Mouse (Mus musculus) CH12.LX (cell line): Measurements from ENCODE around the gene Pop4. TPM values are rescaled to one million over a fixed set of nuclear protein-coding genes. Genes with fewer than 3 reads are reported as not detected.

Experiments used
- DNase-seq: peaks from one replicate; pipeline ENCODE4 v3.0.0-alpha.2; 2013; ENCODE audit errors: extremely low read depth
- H3K27ac ChIP-seq: 2 replicates; pipeline ENCODE4 v1.5.1; 2012; ENCODE audit warnings: low read depth, mild to moderate bottlenecking, control low read depth, moderate library complexity; ENCODE audit not compliant: insufficient read depth
- H3K27me3 ChIP-seq: replicated peaks from 2 replicates; pipeline ENCODE3; 2012; ENCODE audit warnings: inconsistent platforms
- H3K36me3 ChIP-seq, 2 experiments: replicated peaks in 1 of 2; 2 replicates each; pipeline versions ENCODE3 to v1.6.1; 2012; ENCODE audit warnings: inconsistent platforms in 1 of 2, low read length in 1 of 2, mild to moderate bottlenecking in 1 of 2, mixed read lengths in 1 of 2, moderate library complexity in 1 of 2; ENCODE audit not compliant: control insufficient read depth in 1 of 2, insufficient read depth in 1 of 2
- H3K4me1 ChIP-seq, 2 experiments: 2 replicates each; pipeline ENCODE4 v1.6.1; 2012; ENCODE audit warnings: inconsistent platforms in 1 of 2, moderate library complexity in 1 of 2; ENCODE audit not compliant: insufficient read depth in 2 of 2, control insufficient read depth in 1 of 2
- H3K4me2 ChIP-seq: 2 replicates; pipeline ENCODE4 v1.6.1; 2012; ENCODE audit warnings: low read depth, mild to moderate bottlenecking, control low read depth; ENCODE audit not compliant: poor library complexity, insufficient read depth, severe bottlenecking
- H3K4me3 ChIP-seq, 3 experiments: fragments of 150-350 bp in 1 of 3; sonication (generic) in 1 of 3; replicated peaks in 1 of 3; 2 replicates each; pipeline versions ENCODE3 to v1.5.1; 2011 to 2012; ENCODE audit warnings: low read depth in 2 of 3, low read length in 2 of 3, mild to moderate bottlenecking in 2 of 3, moderate library complexity in 2 of 3, control low read depth in 1 of 3, improper control_type of control experiment in 1 of 3, inconsistent platforms in 1 of 3, mixed read lengths in 1 of 3; ENCODE audit not compliant: poor library complexity in 1 of 3
- H3K79me2 ChIP-seq: replicated peaks from 2 replicates; pipeline ENCODE4 v1.6.1; 2012; ENCODE audit warnings: mild to moderate bottlenecking, moderate library complexity; ENCODE audit not compliant: control insufficient read depth, poor library complexity, insufficient read depth, severe bottlenecking; ENCODE audit errors: extremely low read depth
- H3K9ac ChIP-seq: 2 replicates; pipeline ENCODE4 v1.6.1; 2012; ENCODE audit warnings: low read depth, mild to moderate bottlenecking, control low read depth, moderate library complexity; ENCODE audit not compliant: insufficient read depth
- H3K9me3 ChIP-seq: replicated peaks from 2 replicates; pipeline ENCODE3; 2012; ENCODE audit warnings: low read length, inconsistent platforms, mixed read lengths
- BHLHE40 ChIP-seq: IDR thresholded peaks from 2 replicates; pipeline ENCODE4 v1.6.1; 2011; ENCODE audit warnings: mild to moderate bottlenecking, low read depth, low read length, improper control_type of control experiment
- CHD1 ChIP-seq: IDR thresholded peaks from 2 replicates; pipeline ENCODE4 v1.6.1; 2012; ENCODE audit warnings: low read depth, low read length, improper control_type of control experiment, inconsistent platforms
- CHD2 ChIP-seq: IDR thresholded peaks from 2 replicates; pipeline ENCODE4 v1.6.1; 2011; ENCODE audit warnings: low read length, improper control_type of control experiment
- CTCF ChIP-seq, 2 experiments: IDR thresholded peaks in 1 of 2; conservative IDR thresholded peaks in 1 of 2; 2 replicates each; pipeline ENCODE4 v1.5.1; 2011 to 2012; ENCODE audit warnings: low read depth in 2 of 2, low read length in 2 of 2, improper control_type of control experiment in 1 of 2, inconsistent platforms in 1 of 2, mild to moderate bottlenecking in 1 of 2, moderate library complexity in 1 of 2
- E2F4 ChIP-seq: IDR thresholded peaks from 2 replicates; pipeline ENCODE4 v1.6.1; 2011; ENCODE audit warnings: low read depth, low read length, improper control_type of control experiment; ENCODE audit not compliant: insufficient replicate concordance
- ELF1 ChIP-seq: IDR thresholded peaks from 2 replicates; pipeline ENCODE4 v1.6.1; 2014; ENCODE audit warnings: low read depth, mild to moderate bottlenecking, inconsistent platforms, low read length, improper control_type of control experiment
- HCFC1 ChIP-seq: IDR thresholded peaks from 2 replicates; pipeline ENCODE4 v1.6.1; 2012; ENCODE audit warnings: low read depth, mild to moderate bottlenecking, inconsistent platforms, low read length, improper control_type of control experiment
- MAX ChIP-seq: IDR thresholded peaks from 2 replicates; pipeline ENCODE4 v1.6.1; 2011; ENCODE audit warnings: low read length, improper control_type of control experiment
- MEF2A ChIP-seq: IDR thresholded peaks from 2 replicates; pipeline ENCODE4 v1.6.1; 2014; ENCODE audit warnings: low read depth, mild to moderate bottlenecking, inconsistent platforms, low read length, improper control_type of control experiment, borderline replicate concordance
- MXI1 ChIP-seq: IDR thresholded peaks from 2 replicates; pipeline ENCODE4 v1.6.1; 2011; ENCODE audit warnings: mild to moderate bottlenecking, low read depth, low read length, improper control_type of control experiment
- NELFE ChIP-seq: IDR thresholded peaks from 2 replicates; pipeline ENCODE4 v1.6.1; 2011; ENCODE audit warnings: low read depth, low read length, improper control_type of control experiment
- NRF1 ChIP-seq: IDR thresholded peaks from 2 replicates; pipeline ENCODE4 v1.6.1; 2014; ENCODE audit warnings: low read depth, mild to moderate bottlenecking, inconsistent platforms, low read length, improper control_type of control experiment, moderate library complexity
- POLR2A ChIP-seq: IDR thresholded peaks from 2 replicates; pipeline ENCODE4 v1.6.1; 2011; ENCODE audit warnings: low read depth, mild to moderate bottlenecking, improper control_type of control experiment, low read length
- POLR2AphosphoS2 ChIP-seq: IDR thresholded peaks from 2 replicates; pipeline ENCODE4 v1.6.1; 2011; ENCODE audit warnings: low read depth, low read length, improper control_type of control experiment
- TBP ChIP-seq: conservative IDR thresholded peaks from 2 replicates; pipeline ENCODE4 v1.6.1; 2011; ENCODE audit warnings: low read depth, low read length, improper control_type of control experiment
- TCF12 ChIP-seq: IDR thresholded peaks from 2 replicates; pipeline ENCODE4 v1.6.1; 2014; ENCODE audit warnings: low read depth, mild to moderate bottlenecking, inconsistent platforms, low read length, improper control_type of control experiment
- UBTF ChIP-seq: IDR thresholded peaks from 2 replicates; pipeline ENCODE4 v1.6.1; 2012; ENCODE audit warnings: low read depth, mild to moderate bottlenecking, inconsistent platforms, low read length, improper control_type of control experiment, moderate library complexity
- USF2 ChIP-seq: conservative IDR thresholded peaks from 2 replicates; pipeline ENCODE4 v1.6.1; 2011; ENCODE audit warnings: low read depth, low read length, improper control_type of control experiment
- ZC3H11A ChIP-seq: IDR thresholded peaks from 2 replicates; pipeline ENCODE4 v1.6.1; 2012; ENCODE audit warnings: low read depth, mild to moderate bottlenecking, inconsistent platforms, low read length, improper control_type of control experiment
- ZKSCAN1 ChIP-seq: IDR thresholded peaks from 2 replicates; pipeline ENCODE4 v1.6.1; 2012; ENCODE audit warnings: low read depth, inconsistent platforms, low read length, improper control_type of control experiment, borderline replicate concordance
- ZMIZ1 ChIP-seq: IDR thresholded peaks from 2 replicates; pipeline ENCODE4 v1.6.1; 2012; ENCODE audit warnings: low read depth, mild to moderate bottlenecking, inconsistent platforms, low read length, improper control_type of control experiment
- ZNF384 ChIP-seq: IDR thresholded peaks from 2 replicates; pipeline ENCODE4 v1.6.1; 2012; ENCODE audit warnings: low read depth, low read length, improper control_type of control experiment, inconsistent platforms
- dilution Hi-C: fragments of 300-500 bp; cut with MboI; formaldehyde crosslinking; loops from 2 replicates; pipeline ENCODE4 v1.14.3; 2020; ENCODE audit warnings: low sequenced_read_pairs; ENCODE audit not compliant: extremely low pct_unique_long_range_greater_than_20kb, extremely low pct_ligation_motif_present
- in situ Hi-C: fragments of 300-500 bp; cut with MboI; formaldehyde crosslinking; loops from 3 replicates; pipeline ENCODE4 v1.14.3; 2019; ENCODE audit warnings: low sequenced_read_pairs, low pct_ligation_motif_present, low pct_unique_long_range_greater_than_20kb, mixed read lengths
- polyA plus RNA-seq: library from polyadenylated mRNA; unstranded; fragments of >175 nt; gene quantifications from 2 replicates; pipeline ENCODE4 v1.2.1, GENCODE M21; 2012; ENCODE audit warnings: low read depth; ENCODE audit not compliant: insufficient read length
- total RNA-seq, 2 experiments: library from RNA; depleted of rRNA; stranded (reverse); fragments of 300-350 nt in 1 of 2; fragments of >200 nt in 1 of 2; gene quantifications; 2 replicates each; pipeline ENCODE4 v1.2.3; 2012 to 2014

Pop4 gene
- total and polyA plus RNA-seq, 3 experiments = 33.5 to 64.0 (median 50.5) TPM

- Histone ChIP-seq H3K27ac (no peak within 1 kb of the TSS), H3K9me3 (peaks cover 2% of the 10 kb centered on the region), H3K4me2 (peak within 1 kb of the TSS; percentile 64), H3K4me3 (peak within 1 kb of the TSS; percentile 53 to 74 (median 55)), H3K79me2 (no peaks in the 10 kb centered on the region), H3K9ac (peak within 1 kb of the TSS; percentile 8), H3K27me3 (peaks cover 63% of the 10 kb centered on the region), H3K36me3 (no peaks in the 10 kb centered on the region), H3K4me1 (peaks cover 10 to 14% of the 10 kb centered on the region in 2 experiments)
- DNase-seq = peak; percentile 64
- TF ChIP-seq HCFC1 = no peak
- no peak for TF ChIP-seq UBTF
- TF ChIP-seq NELFE = 0 out of 2 replicates have a peak, but pooled peaks have one; percentile 23
- 0 out of 2 replicates have a peak, but pooled peaks have one; percentile 15 for TF ChIP-seq TCF12
- TF ChIP-seq POLR2A = peak; percentile 58
- no peak for TF ChIP-seq TBP
- peak; percentile 37; the same call in 1 of the 2 replicates for TF ChIP-seq ELF1
- TF ChIP-seq NRF1 = peak; percentile 61
- 0 out of 2 replicates have a peak, but pooled peaks have one; percentile 22 for TF ChIP-seq MAX
- 0 out of 2 replicates have a peak, but pooled peaks have one; percentile 26 for TF ChIP-seq BHLHE40
- TF ChIP-seq MXI1 = peak; percentile 23; the same call in 1 of the 2 replicates
- in situ Hi-C loops = no loop called here
- dilution Hi-C loops = no loop called here
Measured at GRCm38 (mm10) chr7:38227900-38228298, 43.3 kb downstream of the Pop4 start, which contains the start of gene Plekhf1. Plekhf1 (minus strand) TSS chr7:38228016.

- Histone ChIP-seq H3K27me3 (peaks cover 57% of the 10 kb centered on the region), H3K27ac (no peak overlapping the region), H3K79me2 (no peaks in the 10 kb centered on the region), H3K4me3 (peak overlapping the region; percentile 53 to 74 (median 55)), H3K9me3 (no peaks in the 10 kb centered on the region), H3K4me2 (peak overlapping the region; percentile 64), H3K4me1 (peaks cover 10 to 14% of the 10 kb centered on the region in 2 experiments), H3K9ac (peak overlapping the region; percentile 8), H3K36me3 (no peaks in the 10 kb centered on the region)
- in situ Hi-C loops = no loop called here
- no peak for TF ChIP-seq MXI1
- TF ChIP-seq BHLHE40 = no peak
- TF ChIP-seq UBTF = no peak
- TF ChIP-seq POLR2AphosphoS2 = no peak
- TF ChIP-seq NELFE = no peak
- no peak for TF ChIP-seq CHD1
- no peak for TF ChIP-seq CHD2
- TF ChIP-seq ZMIZ1 = no peak
- no peak for TF ChIP-seq ZNF384
- no peak for TF ChIP-seq E2F4
- no peak for TF ChIP-seq MEF2A
- TF ChIP-seq ZC3H11A = no peak
- no peak for TF ChIP-seq USF2
- no peak for TF ChIP-seq ZKSCAN1
- TF ChIP-seq CTCF (conservative IDR thresholded peaks at IDR 0.05 in 1 of 2, IDR thresholded peaks at IDR 0.05 in 1 of 2; ENCODE audit: low read depth in 2 of 2, low read length in 2 of 2) = no peak
- no peak for TF ChIP-seq POLR2A
- dilution Hi-C loops = no loop called here
- no peak for DNase-seq
Measured at GRCm38 (mm10) chr7:38227181-38227899, 43.9 kb downstream of the Pop4 start.
